Mouse (Mus musculus) megakaryocyte, embryonic 14.5 days (primary cell): ENCODE measurements around the gene Hao2. TPM values are rescaled to one million over a fixed set of nuclear protein-coding genes. Genes with fewer than 3 reads are reported as not detected.

ENCODE experiments used
- H3K27me3 ChIP-seq: replicated peaks from 2 replicates; pipeline ENCODE3; 2012; ENCODE audit warnings: inconsistent platforms
- H3K36me3 ChIP-seq: replicated peaks from 2 replicates; pipeline ENCODE3; 2012; ENCODE audit warnings: low read length, inconsistent platforms, mixed read lengths
- H3K4me1 ChIP-seq: 2 replicates; pipeline ENCODE4 v1.6.1; 2012; ENCODE audit warnings: inconsistent platforms
- H3K4me3 ChIP-seq: replicated peaks from 2 replicates; pipeline ENCODE3; 2012; ENCODE audit warnings: moderate library complexity, mild to moderate bottlenecking, inconsistent platforms
- H3K9me3 ChIP-seq: 2 replicates; pipeline ENCODE4 v1.6.1; 2012; ENCODE audit warnings: inconsistent platforms
- FLI1 ChIP-seq: IDR thresholded peaks from 2 replicates; pipeline ENCODE4 v1.6.1; 2012; ENCODE audit warnings: low read length, inconsistent platforms, mixed read lengths
- GATA1 ChIP-seq: IDR thresholded peaks from 3 replicates; pipeline ENCODE4 v1.6.1; 2012; ENCODE audit warnings: mixed read lengths, low read length, inconsistent platforms, borderline replicate concordance
- polyA plus RNA-seq: library from polyadenylated mRNA; stranded (reverse); fragments of >175 nt; gene quantifications from 2 replicates; pipeline ENCODE4 v1.2.3, GENCODE M21; 2012; ENCODE audit warnings: low replicate concordance; ENCODE audit not compliant: insufficient read depth

The Hao2 gene
- polyA plus RNA-seq, 1 experiment: not detected

- H3K9me3 ChIP-seq: 0 out of 2 replicates have a peak, but pooled peaks cover 2% of the 10 kb centered on the region
- TF ChIP-seq FLI1: no peak
- TF ChIP-seq GATA1: no peak
- H3K36me3 ChIP-seq: no peaks in the 10 kb centered on the region
- no peaks in the 10 kb centered on the region for H3K4me1 ChIP-seq
- no peak overlapping the region for H3K4me3 ChIP-seq
- no peaks in the 10 kb centered on the region for H3K27me3 ChIP-seq
Measured at GRCm38 (mm10) chr3:98862800-98863199, 30.2 kb downstream of the Hao2 start.

GRCm38 (mm10) chr3:98859576-98859975 is 33.5 kb downstream of the Hao2 start, which contains the start of gene Hsd3b1:
Gene Hsd3b1, minus strand, starts transcription at chr3:98859794.
- H3K4me1 ChIP-seq: peaks cover 4% of the 10 kb centered on the region
- H3K9me3 ChIP-seq: 0 out of 2 replicates have a peak, but pooled peaks cover 2% of the 10 kb centered on the region
- TF ChIP-seq GATA1 (no peak), FLI1 (no peak)
- no peaks in the 10 kb centered on the region for H3K36me3 ChIP-seq
- H3K4me3 ChIP-seq: no peak within 1 kb of the TSS
- H3K27me3 ChIP-seq: no peaks in the 10 kb centered on the region

- no peaks in the 10 kb centered on the region for H3K36me3 ChIP-seq
- H3K27me3 ChIP-seq: no peaks in the 10 kb centered on the region
- H3K4me3 ChIP-seq: no peak overlapping the region
- TF ChIP-seq GATA1 (no peak), FLI1 (no peak)
- H3K4me1 ChIP-seq: peaks cover 4% of the 10 kb centered on the region
- peaks cover 4% of the 10 kb centered on the region; the same call in 1 of the 2 replicates for H3K9me3 ChIP-seq
Measured at GRCm38 (mm10) chr3:98858051-98858450, 35.0 kb downstream of the Hao2 start.

GRCm38 (mm10) chr3:98856892-98857291 is 36.1 kb downstream of the Hao2 start:
- Histone ChIP-seq H3K36me3 (no peaks in the 10 kb centered on the region), H3K9me3 (peaks cover 10% of the 10 kb centered on the region; the same call in 1 of the 2 replicates), H3K4me3 (no peak overlapping the region), H3K4me1 (peaks cover 4% of the 10 kb centered on the region), H3K27me3 (no peaks in the 10 kb centered on the region)
- TF ChIP-seq GATA1 (no peak), FLI1 (no peak)

- H3K9me3 ChIP-seq: peaks cover 10% of the 10 kb centered on the region; the same call in 1 of the 2 replicates
- peaks cover 4% of the 10 kb centered on the region for H3K4me1 ChIP-seq
- TF ChIP-seq GATA1: no peak
- TF ChIP-seq FLI1: no peak
- no peaks in the 10 kb centered on the region for H3K27me3 ChIP-seq
- peak overlapping the region; percentile 7 for H3K4me3 ChIP-seq
- H3K36me3 ChIP-seq: no peaks in the 10 kb centered on the region
Measured at GRCm38 (mm10) chr3:98855160-98855559, 37.9 kb downstream of the Hao2 start.

GRCm38 (mm10) chr3:98853685-98854084 is 39.4 kb downstream of the Hao2 start:
- peaks cover 8% of the 10 kb centered on the region; the same call in 1 of the 2 replicates for H3K9me3 ChIP-seq
- H3K4me1 ChIP-seq: peaks cover 4% of the 10 kb centered on the region
- no peak overlapping the region for H3K4me3 ChIP-seq
- H3K27me3 ChIP-seq: no peaks in the 10 kb centered on the region
- TF ChIP-seq GATA1 (no peak), FLI1 (no peak)
- no peaks in the 10 kb centered on the region for H3K36me3 ChIP-seq

GRCm38 (mm10) chr3:98853051-98853450 is 40.0 kb downstream of the Hao2 start:
- TF ChIP-seq FLI1 (no peak), GATA1 (no peak)
- H3K36me3 ChIP-seq: no peaks in the 10 kb centered on the region
- H3K4me3 ChIP-seq: no peak overlapping the region
- peaks cover 8% of the 10 kb centered on the region; the same call in 1 of the 2 replicates for H3K9me3 ChIP-seq
- H3K4me1 ChIP-seq: peaks cover 4% of the 10 kb centered on the region
- no peaks in the 10 kb centered on the region for H3K27me3 ChIP-seq

GRCm38 (mm10) chr3:98852631-98853030 is 40.4 kb downstream of the Hao2 start:
- TF ChIP-seq GATA1 (no peak), FLI1 (no peak)
- Histone ChIP-seq H3K9me3 (peaks cover 8% of the 10 kb centered on the region; the same call in 1 of the 2 replicates), H3K27me3 (no peaks in the 10 kb centered on the region), H3K4me1 (peaks cover 4% of the 10 kb centered on the region), H3K4me3 (no peak overlapping the region), H3K36me3 (no peaks in the 10 kb centered on the region)

GRCm38 (mm10) chr3:98851853-98852252 is 41.2 kb downstream of the Hao2 start:
- Histone ChIP-seq H3K36me3 (no peaks in the 10 kb centered on the region), H3K4me1 (peaks cover 4% of the 10 kb centered on the region), H3K9me3 (peaks cover 8% of the 10 kb centered on the region; the same call in 1 of the 2 replicates), H3K27me3 (no peaks in the 10 kb centered on the region), H3K4me3 (no peak overlapping the region)
- TF ChIP-seq FLI1 (no peak), GATA1 (no peak)

- Histone ChIP-seq H3K36me3 (no peaks in the 10 kb centered on the region), H3K27me3 (no peaks in the 10 kb centered on the region), H3K9me3 (peaks cover 8% of the 10 kb centered on the region; the same call in 1 of the 2 replicates), H3K4me1 (peaks cover 2% of the 10 kb centered on the region), H3K4me3 (no peak overlapping the region)
- no peak for TF ChIP-seq FLI1
- no peak for TF ChIP-seq GATA1
Measured at GRCm38 (mm10) chr3:98850262-98850661, 42.8 kb downstream of the Hao2 start.
